Mouse (Mus musculus) hindbrain, embryonic 15.5 days (tissue): Measurements from ENCODE around the gene Slc35f3. TPM values are rescaled to one million over a fixed set of nuclear protein-coding genes. Genes with fewer than 3 reads are reported as not detected.
A peak's percentile ranks its signal among the peaks of the same experiment; 100 is the strongest.

ENCODE experiments used
- ATAC-seq: fragments of 200-750 bp; cut with Nextera tagmentation; 2 replicates; pipeline ENCODE4 v1.8.0; 2017; ENCODE audit warnings: low read depth, moderate number of reproducible peaks, moderate TSS enrichment; ENCODE audit not compliant: low FRiP score
- H3K27ac ChIP-seq: fragments of 300-500 bp; sonication (generic); replicated peaks from 2 replicates; pipeline ENCODE4 v1.5.1; 2015; ENCODE audit warnings: mild to moderate bottlenecking, inconsistent platforms
- H3K27me3 ChIP-seq: fragments of 300-500 bp; sonication (generic); 2 replicates; pipeline ENCODE4 v1.6.1; 2015; ENCODE audit warnings: control low read depth, inconsistent platforms
- H3K36me3 ChIP-seq: fragments of 300-500 bp; sonication (generic); 2 replicates; pipeline ENCODE4 v1.6.1; 2015; ENCODE audit warnings: control low read depth, inconsistent platforms
- H3K4me1 ChIP-seq: fragments of 300-500 bp; sonication (generic); replicated peaks from 2 replicates; pipeline ENCODE4 v1.6.1; 2015; ENCODE audit warnings: control low read depth, inconsistent platforms
- H3K4me2 ChIP-seq: fragments of 300-500 bp; sonication (generic); 2 replicates; pipeline ENCODE4 v1.6.1; 2015; ENCODE audit warnings: moderate library complexity, mild to moderate bottlenecking, inconsistent platforms
- H3K4me3 ChIP-seq: fragments of 300-500 bp; sonication (generic); 2 replicates; pipeline ENCODE4 v1.5.1; 2015; ENCODE audit warnings: mild to moderate bottlenecking, inconsistent platforms
- H3K9ac ChIP-seq: fragments of 300-500 bp; sonication (generic); 2 replicates; pipeline ENCODE4 v1.6.1; 2015; ENCODE audit warnings: inconsistent platforms
- H3K9me3 ChIP-seq: fragments of 300-500 bp; sonication (generic); 2 replicates; pipeline ENCODE4 v1.6.1; 2016; ENCODE audit warnings: control low read depth, inconsistent platforms
- WGBS: fragments of 180-500 bp; shearing (Covaris S2); methylation state at CpG from one replicate; pipeline ENCODE4 v1.1.7; 2015; 5-methylcytosine and 5-hydroxymethylcytosine counted together
- polyA plus RNA-seq: library from polyadenylated mRNA; unstranded; fragments of >200 nt; fragmentation: Nextera tagmentation; extraction: Ambion mirVana; gene quantifications from 2 replicates; pipeline ENCODE4 v1.2.1, GENCODE M21; 2015

The Slc35f3 gene
- polyA plus RNA-seq, 1 experiment from 2014 or later = 3.7 TPM

DNA sequence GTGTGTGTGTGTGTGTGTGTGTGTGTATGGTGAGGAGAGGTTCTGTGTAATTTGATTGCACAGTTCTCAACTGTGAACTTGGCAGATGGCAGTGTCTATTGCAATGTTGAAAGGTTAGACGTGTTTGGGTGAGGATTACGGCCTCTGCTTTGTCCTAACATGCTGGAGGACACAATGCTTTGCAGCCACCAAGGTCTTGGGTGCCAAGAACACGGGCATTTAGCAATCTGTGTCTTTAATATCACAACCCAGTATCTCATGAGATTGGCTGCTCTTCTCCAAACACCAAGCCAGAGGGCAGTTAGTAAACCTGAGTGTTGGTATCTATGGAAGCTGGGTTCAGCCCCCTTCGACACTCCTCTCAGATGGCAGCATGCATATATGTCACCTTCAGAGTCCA lies 22.5 kb upstream of the Slc35f3 start:
- no peaks in the 10 kb centered on the region for H3K27me3 ChIP-seq
- H3K36me3 ChIP-seq = no peaks in the 10 kb centered on the region
- no peak overlapping the region for H3K27ac ChIP-seq
- WGBS = 81% methylated on average over 4 of the region's 4 CpGs
- H3K4me1 ChIP-seq = no peaks in the 10 kb centered on the region
- H3K4me2 ChIP-seq = no peak overlapping the region
- no peak overlapping the region for H3K9ac ChIP-seq
- H3K9me3 ChIP-seq = no peaks in the 10 kb centered on the region
- no peak for ATAC-seq
- H3K4me3 ChIP-seq = no peak overlapping the region

DNA sequence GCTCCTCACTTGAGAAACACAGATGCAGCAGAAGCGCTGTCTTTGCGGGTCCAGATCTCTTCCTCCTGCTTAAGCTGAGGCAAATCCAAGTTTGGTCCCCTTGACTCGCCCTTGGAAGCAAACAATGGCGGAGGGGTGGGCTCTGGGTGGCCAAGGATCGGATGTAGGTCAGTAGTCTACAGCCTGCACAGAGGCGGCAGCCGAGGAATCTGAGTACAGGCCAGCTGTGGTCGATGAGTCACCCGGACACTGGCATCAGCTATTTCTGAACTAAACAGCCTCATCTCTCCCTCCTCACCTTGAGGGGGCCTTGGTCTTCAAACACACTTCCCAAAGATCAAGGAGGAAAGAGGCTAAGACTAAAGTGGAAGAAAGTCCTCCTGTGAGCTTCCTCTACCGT lies 6.4 kb upstream of the Slc35f3 start:
- no peak for ATAC-seq
- 86% methylated on average over 10 of the region's 10 CpGs for WGBS
- Histone ChIP-seq H3K9me3 (no peaks in the 10 kb centered on the region), H3K27ac (no peak overlapping the region), H3K27me3 (no peaks in the 10 kb centered on the region), H3K4me3 (no peak overlapping the region), H3K4me1 (no peaks in the 10 kb centered on the region), H3K36me3 (no peaks in the 10 kb centered on the region), H3K4me2 (no peak overlapping the region), H3K9ac (no peak overlapping the region)

DNA sequence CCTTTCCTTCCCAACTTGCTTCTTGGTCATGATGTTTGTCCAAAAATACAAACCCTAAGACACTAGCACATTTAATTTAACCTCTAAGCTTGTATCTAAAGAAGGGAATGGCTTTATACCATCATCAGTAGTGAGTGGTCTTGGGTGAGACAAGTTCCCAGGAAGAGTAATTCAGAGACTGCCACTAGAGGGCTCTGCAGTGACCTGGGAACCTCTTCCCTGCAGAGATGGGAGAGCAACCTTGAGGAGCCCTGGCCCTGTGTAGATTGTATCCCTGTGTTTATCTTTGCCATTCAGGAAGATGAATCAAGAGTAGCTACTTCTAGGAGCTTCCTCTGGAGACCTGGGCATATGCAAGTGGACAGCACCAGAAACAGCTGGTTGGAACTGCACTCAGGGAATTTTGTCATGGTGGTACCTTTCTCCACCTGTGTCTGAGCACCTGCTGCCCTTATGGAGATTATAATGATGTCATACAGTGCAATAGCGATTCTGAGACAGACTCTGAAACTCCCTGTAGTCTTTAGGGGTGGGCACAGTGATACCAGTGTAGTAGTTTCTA lies 993 bp upstream of the Slc35f3 start:
- H3K36me3 ChIP-seq = no peaks in the 10 kb centered on the region
- peaks cover 16% of the 10 kb centered on the region for H3K4me1 ChIP-seq
- H3K9me3 ChIP-seq = no peaks in the 10 kb centered on the region
- H3K9ac ChIP-seq = no peak overlapping the region
- H3K4me3 ChIP-seq = no peak overlapping the region
- no peak overlapping the region for H3K27ac ChIP-seq
- no peak overlapping the region for H3K4me2 ChIP-seq
- ATAC-seq = no peak
- WGBS = 30% methylated on average over 1 of the region's 1 CpGs
- peaks cover 5% of the 10 kb centered on the region; the same call in 1 of the 2 replicates for H3K27me3 ChIP-seq

GRCm38 (mm10) chr8:126299333-126299732 lies 975 bp downstream of the Slc35f3 start:
- Histone ChIP-seq H3K4me2 (peak overlapping the region; percentile 97), H3K36me3 (no peaks in the 10 kb centered on the region), H3K4me3 (peak overlapping the region; percentile 64), H3K4me1 (peaks cover 16% of the 10 kb centered on the region), H3K9me3 (no peaks in the 10 kb centered on the region), H3K27me3 (peaks cover 5% of the 10 kb centered on the region; the same call in 1 of the 2 replicates), H3K27ac (no peak overlapping the region), H3K9ac (no peak overlapping the region)
- no peak for ATAC-seq
- WGBS = 23% methylated on average over 7 of the region's 7 CpGs

- WGBS = 86% methylated on average over 5 of the region's 5 CpGs
- H3K9me3 ChIP-seq = no peaks in the 10 kb centered on the region
- no peaks in the 10 kb centered on the region for H3K36me3 ChIP-seq
- no peak overlapping the region for H3K4me2 ChIP-seq
- no peak for ATAC-seq
- H3K27ac ChIP-seq = no peak overlapping the region
- H3K9ac ChIP-seq = no peak overlapping the region
- H3K27me3 ChIP-seq = peaks cover 5% of the 10 kb centered on the region; the same call in 1 of the 2 replicates
- peaks cover 16% of the 10 kb centered on the region for H3K4me1 ChIP-seq
- H3K4me3 ChIP-seq = no peak overlapping the region
Measured at GRCm38 (mm10) chr8:126300350-126300749, 2.0 kb downstream of the Slc35f3 start.

DNA sequence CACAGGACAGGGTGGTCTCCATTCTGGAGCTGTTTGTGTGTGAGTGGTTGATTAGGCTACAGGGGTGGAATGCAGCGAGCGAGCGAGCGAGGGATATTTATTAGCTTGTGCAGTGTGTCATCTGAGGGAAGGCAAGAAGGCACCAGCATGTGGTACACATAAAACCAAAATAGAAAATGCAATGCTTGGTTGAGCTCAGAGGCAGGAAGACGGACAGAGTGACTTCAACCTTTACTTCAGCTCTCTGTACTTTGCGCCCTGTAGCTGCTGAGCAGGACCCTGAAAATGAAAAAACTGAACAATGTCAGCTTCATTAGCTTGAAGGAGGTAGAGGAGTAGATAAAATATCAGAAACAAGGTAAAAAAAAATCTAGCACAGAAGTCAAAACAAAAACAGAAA lies 3.2 kb downstream of the Slc35f3 start:
- Histone ChIP-seq H3K9me3 (no peaks in the 10 kb centered on the region), H3K27me3 (peaks cover 5% of the 10 kb centered on the region; the same call in 1 of the 2 replicates), H3K4me2 (no peak overlapping the region), H3K27ac (no peak overlapping the region), H3K4me1 (peaks cover 16% of the 10 kb centered on the region), H3K36me3 (no peaks in the 10 kb centered on the region), H3K4me3 (no peak overlapping the region), H3K9ac (no peak overlapping the region)
- ATAC-seq = no peak
- WGBS = 55% methylated on average over 6 of the region's 6 CpGs

DNA sequence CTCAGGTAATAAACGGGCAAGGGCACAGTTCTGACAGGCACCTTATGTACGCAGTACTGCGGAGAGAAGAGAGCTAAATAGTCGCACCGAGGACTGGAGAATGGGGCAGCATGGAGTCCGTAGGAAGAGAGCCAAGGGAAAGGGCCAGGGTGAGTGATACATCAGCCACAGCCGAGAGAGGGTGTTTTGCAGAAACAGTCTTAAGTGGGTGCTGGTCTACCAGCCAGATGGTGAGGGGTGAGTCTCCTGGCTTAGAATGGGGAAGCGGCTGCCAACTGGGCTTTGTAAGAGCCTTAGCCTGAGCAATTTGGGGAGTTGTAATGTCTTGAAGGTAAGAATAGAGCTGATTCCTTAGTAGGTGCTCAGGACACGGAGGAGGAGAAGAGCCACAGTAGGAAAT lies 8.8 kb downstream of the Slc35f3 start:
- ATAC-seq = no peak
- Histone ChIP-seq H3K4me3 (no peak overlapping the region), H3K36me3 (no peaks in the 10 kb centered on the region), H3K9ac (no peak overlapping the region), H3K4me1 (no peaks in the 10 kb centered on the region; the same call in 1 of the 2 replicates), H3K27ac (no peak overlapping the region), H3K4me2 (no peak overlapping the region), H3K9me3 (no peaks in the 10 kb centered on the region), H3K27me3 (no peaks in the 10 kb centered on the region)
- WGBS = 84% methylated on average over 9 of the region's 9 CpGs

GRCm38 (mm10) chr8:126309015-126309414 lies 10.7 kb downstream of the Slc35f3 start:
- peak; percentile 65 for ATAC-seq
- Histone ChIP-seq H3K4me2 (no peak overlapping the region), H3K27ac (peak overlapping the region; percentile 50; the same call in 1 of the 2 replicates)

DNA sequence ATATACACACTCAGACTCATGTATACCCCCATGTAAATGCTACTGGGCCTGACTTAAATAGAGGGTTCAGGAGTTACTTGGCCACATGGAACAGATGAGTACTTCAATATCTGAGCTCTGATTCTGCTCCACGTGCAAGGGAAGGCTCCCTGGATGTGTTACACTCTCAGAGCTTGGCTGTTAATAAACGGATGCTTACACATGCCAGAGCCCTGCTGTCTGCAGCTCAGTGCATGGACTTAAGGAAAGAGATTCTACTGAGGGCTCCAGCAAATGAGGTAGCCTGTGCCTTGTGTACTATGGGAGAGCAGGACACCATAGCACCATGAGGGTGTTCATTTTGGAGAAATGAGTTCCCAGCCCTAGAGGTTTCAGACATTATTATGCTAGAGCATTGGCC lies 26.6 kb downstream of the Slc35f3 start:
- no peaks in the 10 kb centered on the region for H3K27me3 ChIP-seq
- no peak overlapping the region for H3K9ac ChIP-seq
- no peak for ATAC-seq
- H3K4me2 ChIP-seq = no peak overlapping the region
- H3K27ac ChIP-seq = no peak overlapping the region
- 63% methylated on average over 2 of the region's 2 CpGs for WGBS
- H3K4me3 ChIP-seq = no peak overlapping the region
- no peaks in the 10 kb centered on the region for H3K36me3 ChIP-seq
- no peaks in the 10 kb centered on the region; the same call in 1 of the 2 replicates for H3K9me3 ChIP-seq
- H3K4me1 ChIP-seq = no peaks in the 10 kb centered on the region

More at GRCm38 (mm10) chr8:126309015-126309414, 10.7 kb downstream of the Slc35f3 start:
- H3K9me3 ChIP-seq = no peaks in the 10 kb centered on the region
- no peak overlapping the region for H3K9ac ChIP-seq
- 29% methylated on average over 1 of the region's 1 CpGs for WGBS
- no peak overlapping the region for H3K4me3 ChIP-seq
- no peaks in the 10 kb centered on the region for H3K36me3 ChIP-seq
- H3K27me3 ChIP-seq = no peaks in the 10 kb centered on the region
- no peaks in the 10 kb centered on the region; the same call in 1 of the 2 replicates for H3K4me1 ChIP-seq

DNA sequence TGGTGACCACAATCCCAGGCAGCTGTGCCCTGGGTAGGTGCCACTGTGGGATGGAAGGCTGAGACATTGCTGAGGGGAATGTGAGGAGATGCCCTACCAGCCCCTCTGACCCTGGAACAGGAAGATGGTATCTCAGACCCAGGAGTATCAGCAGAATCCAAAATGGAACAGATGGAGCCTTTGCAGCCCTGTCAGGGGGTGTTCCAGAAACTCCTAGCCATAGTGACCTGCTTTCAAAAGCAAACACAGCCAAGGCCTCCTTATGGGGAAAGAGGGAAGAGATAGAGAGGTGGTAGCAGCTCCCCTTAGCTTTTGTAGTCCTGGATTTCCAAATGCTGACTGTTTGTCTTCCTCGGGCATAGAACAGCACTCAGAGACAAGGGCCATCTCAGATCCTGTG lies 27.8 kb downstream of the Slc35f3 start:
- Histone ChIP-seq H3K27me3 (no peaks in the 10 kb centered on the region), H3K4me1 (no peaks in the 10 kb centered on the region), H3K9ac (no peak overlapping the region), H3K9me3 (no peaks in the 10 kb centered on the region; the same call in 1 of the 2 replicates), H3K27ac (no peak overlapping the region), H3K4me3 (no peak overlapping the region), H3K36me3 (no peaks in the 10 kb centered on the region), H3K4me2 (no peak overlapping the region)
- ATAC-seq = no peak
- WGBS = 77% methylated on average over 1 of the region's 1 CpGs

GRCm38 (mm10) chr8:126326731-126327130 lies 28.4 kb downstream of the Slc35f3 start:
- no peak overlapping the region for H3K4me2 ChIP-seq
- H3K36me3 ChIP-seq = no peaks in the 10 kb centered on the region
- H3K27me3 ChIP-seq = no peaks in the 10 kb centered on the region
- H3K27ac ChIP-seq = no peak overlapping the region
- 70% methylated on average over 8 of the region's 8 CpGs for WGBS
- H3K4me3 ChIP-seq = no peak overlapping the region
- no peak overlapping the region for H3K9ac ChIP-seq
- no peaks in the 10 kb centered on the region; the same call in 1 of the 2 replicates for H3K9me3 ChIP-seq
- ATAC-seq = no peak
- H3K4me1 ChIP-seq = no peaks in the 10 kb centered on the region

GRCm38 (mm10) chr8:126327786-126328185 lies 29.4 kb downstream of the Slc35f3 start:
- Histone ChIP-seq H3K4me3 (no peak overlapping the region), H3K36me3 (no peaks in the 10 kb centered on the region), H3K9ac (no peak overlapping the region), H3K9me3 (no peaks in the 10 kb centered on the region; the same call in 1 of the 2 replicates), H3K27ac (no peak overlapping the region), H3K4me1 (no peaks in the 10 kb centered on the region), H3K27me3 (no peaks in the 10 kb centered on the region), H3K4me2 (no peak overlapping the region)
- no peak for ATAC-seq
- WGBS = 70% methylated on average over 5 of the region's 5 CpGs

DNA sequence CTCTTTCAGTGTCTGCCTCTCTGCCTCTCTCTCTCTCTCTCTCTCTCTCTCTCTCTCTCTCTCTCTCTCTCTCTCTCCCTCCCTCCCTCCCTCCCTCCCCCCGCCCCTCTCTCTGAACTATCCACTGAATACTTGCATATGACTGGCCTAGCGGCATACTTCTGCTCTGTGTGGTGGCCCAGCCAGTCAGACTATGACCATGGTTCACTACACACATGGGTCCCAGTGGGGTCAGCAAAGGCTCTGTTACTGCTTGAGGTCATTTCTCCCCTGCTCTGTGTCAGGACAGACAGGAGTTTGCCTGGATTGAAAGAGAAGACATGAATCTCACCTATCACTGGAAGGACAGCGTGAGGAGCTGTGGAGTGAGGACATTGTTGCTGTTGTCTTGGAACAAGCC lies 40.5 kb downstream of the Slc35f3 start:
- Histone ChIP-seq H3K27ac (no peak overlapping the region), H3K27me3 (no peaks in the 10 kb centered on the region), H3K4me1 (no peaks in the 10 kb centered on the region), H3K4me3 (no peak overlapping the region), H3K9ac (no peak overlapping the region), H3K4me2 (no peak overlapping the region), H3K36me3 (no peaks in the 10 kb centered on the region), H3K9me3 (no peaks in the 10 kb centered on the region)
- 74% methylated on average over 2 of the region's 3 CpGs for WGBS
- ATAC-seq = no peak
